Mouse (Mus musculus): ENCODE results near the gene Fam168b.

Fam168b gene

DNA sequence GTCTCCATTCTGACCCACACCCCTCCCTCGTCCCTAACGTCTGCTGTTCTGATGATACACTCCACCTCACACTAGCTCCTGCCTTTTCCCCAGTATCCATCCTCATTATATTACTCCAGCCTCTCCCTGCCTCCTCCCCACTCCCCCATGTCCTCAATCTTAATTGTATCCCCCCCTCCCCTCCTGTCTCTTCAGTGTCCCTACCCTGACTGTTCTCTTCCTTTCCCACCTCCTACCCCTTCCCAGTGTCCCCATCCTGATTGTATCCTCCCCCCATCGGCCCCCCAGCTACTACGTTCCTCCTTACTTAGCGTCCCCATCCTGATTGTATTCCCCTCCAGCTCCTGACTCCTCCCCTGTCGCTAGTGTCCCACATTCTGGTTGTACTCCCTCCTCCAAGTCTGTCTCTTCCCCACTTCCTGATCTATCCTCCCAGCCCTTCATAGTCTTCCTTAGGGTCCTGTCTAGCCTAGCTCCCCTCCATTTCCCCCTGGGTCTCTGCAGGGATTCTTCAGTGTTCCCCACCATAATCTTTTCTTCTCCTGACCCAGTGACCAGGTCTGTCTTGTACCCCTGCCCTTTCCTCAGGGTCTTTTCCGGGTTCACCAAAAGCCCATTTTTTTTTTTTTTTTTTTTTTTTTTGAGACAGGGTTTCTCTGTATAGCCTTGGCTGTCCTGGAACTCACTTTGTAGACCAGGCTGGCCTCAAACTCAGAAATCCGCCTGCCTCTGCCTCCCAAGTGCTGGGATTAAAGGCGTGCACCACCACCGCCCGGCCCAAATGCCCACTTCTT lies 7.7 kb upstream of the Fam168b start:
- DNase-seq: peak; percentile 57

DNA sequence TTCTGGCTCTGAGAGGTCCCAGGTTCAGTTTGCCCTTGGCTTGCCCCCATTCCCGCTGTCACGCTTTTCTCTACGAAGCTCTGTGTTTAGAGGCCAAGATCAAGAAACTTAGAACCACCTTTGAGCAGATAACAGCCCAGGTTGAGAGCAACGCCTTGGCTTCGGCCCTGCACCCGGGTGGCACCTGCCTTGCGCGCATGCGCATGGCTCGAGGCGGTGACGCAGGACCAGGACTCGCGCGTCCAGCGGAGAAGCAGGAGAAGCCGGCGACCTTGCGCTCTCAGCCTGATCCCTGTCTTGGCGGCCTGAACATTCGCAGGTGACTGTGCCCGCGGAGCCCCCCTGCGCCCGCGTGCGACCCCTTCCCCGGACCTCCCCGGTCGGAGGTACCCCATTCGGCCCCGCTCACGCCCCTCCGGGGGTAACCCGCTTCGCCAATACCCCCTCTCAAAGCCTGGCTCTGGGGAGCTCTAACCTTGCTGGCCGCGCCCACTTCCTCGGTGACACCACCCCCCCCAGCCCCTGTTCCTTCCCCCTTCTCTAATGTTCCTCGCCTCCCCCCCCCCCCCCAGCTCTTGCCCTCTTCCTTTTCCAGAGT lies 7.0 kb upstream of the Fam168b start, which contains the start of gene Plekhb2:
Plekhb2 (plus strand) TSS at position 232 of the 598 bp plus-strand sequence.
- DNase-seq: peak; percentile 95

DNA sequence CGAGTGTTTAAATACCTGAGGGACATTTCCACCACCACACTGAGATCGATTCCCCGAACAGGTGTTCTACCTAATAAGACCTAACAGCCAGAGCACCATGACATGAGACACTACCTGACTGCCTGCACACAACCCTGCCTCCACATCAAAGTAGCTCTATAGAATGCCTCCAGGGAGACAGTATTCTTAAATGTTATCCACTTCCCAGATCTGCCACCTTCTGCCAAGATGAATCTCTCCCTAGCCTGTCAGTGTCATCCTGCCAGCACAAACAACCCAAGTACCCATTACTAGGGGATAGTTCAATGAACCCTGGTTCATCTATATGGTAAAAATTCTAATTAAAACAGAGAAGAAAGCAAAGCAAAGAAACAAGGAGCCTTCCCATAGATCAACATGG lies 4.2 kb upstream of the Fam168b start:
- no peak for DNase-seq

GRCm38 (mm10) chr1:34842389-34842861 lies 440 bp downstream of the Fam168b start:
- DNase-seq: peak; percentile 69

GRCm38 (mm10) chr1:34841709-34842388 lies 1.0 kb downstream of the Fam168b start:
- DNase-seq: no peak

DNA sequence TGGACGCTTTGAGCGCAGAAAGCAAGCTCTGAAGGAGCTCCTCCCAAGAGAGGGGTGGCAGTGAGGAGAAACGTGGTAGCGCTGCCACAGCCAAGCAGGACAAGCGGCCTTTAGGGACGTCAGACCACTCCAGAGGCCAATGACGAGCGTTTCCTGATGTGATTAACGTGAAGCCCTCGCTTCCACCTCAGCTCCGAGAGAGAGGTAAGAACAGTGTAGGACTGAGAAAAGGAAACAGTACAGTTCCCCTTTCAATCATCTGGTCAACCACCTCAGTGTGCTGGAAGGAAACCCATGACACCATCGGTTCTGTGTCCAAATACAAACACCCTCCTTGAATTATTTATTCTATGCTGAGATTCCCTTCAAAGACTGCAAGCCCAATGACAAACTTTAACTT lies 3.6 kb downstream of the Fam168b start:
- DNase-seq: no peak

- no peak for DNase-seq
These were observed 4.7 kb downstream of the Fam168b start for GRCm38 (mm10) chr1:34837951-34838689.

DNA sequence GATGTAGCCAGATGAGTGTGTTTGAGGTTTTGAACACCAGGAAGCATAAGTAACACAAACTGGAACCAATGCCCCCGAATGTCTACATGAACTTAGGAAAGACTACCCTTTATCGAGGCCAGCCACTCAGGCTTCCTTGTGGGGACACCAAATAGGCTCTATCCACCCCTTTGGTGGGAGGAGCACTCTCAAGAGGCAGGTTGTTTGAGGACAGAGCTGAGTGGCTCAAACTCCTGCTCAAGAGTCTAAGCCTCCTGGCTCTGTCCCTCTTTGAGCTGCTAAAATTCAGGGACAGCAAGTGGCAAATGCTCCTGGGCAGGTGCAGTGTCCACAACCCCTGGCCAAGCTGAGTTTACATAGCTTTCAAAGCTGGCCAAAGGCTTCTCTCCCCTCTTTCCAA lies 8.0 kb downstream of the Fam168b start:
- DNase-seq: no peak

DNA sequence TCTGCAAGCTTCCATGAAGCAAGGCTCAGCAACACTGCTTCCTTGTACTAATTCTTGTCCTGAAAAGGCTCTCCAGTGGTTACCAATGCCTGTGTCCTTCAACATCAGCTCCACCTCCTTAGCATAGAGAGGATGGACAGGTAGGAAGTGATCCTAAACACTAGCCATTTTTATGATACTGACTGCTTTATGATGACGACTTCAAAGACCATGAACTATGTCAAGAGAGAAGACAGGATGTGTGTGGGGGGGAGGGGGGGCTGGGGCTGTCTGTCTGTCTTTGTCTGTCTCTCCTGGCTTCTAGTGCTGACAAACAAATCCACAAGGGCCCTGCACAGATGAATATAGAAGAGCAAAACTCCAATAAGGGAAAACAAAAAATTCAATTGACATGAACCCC lies 11.5 kb downstream of the Fam168b start:
- DNase-seq: no peak

- no peak for DNase-seq
These were observed 11.9 kb downstream of the Fam168b start for GRCm38 (mm10) chr1:34830934-34831333.

DNA sequence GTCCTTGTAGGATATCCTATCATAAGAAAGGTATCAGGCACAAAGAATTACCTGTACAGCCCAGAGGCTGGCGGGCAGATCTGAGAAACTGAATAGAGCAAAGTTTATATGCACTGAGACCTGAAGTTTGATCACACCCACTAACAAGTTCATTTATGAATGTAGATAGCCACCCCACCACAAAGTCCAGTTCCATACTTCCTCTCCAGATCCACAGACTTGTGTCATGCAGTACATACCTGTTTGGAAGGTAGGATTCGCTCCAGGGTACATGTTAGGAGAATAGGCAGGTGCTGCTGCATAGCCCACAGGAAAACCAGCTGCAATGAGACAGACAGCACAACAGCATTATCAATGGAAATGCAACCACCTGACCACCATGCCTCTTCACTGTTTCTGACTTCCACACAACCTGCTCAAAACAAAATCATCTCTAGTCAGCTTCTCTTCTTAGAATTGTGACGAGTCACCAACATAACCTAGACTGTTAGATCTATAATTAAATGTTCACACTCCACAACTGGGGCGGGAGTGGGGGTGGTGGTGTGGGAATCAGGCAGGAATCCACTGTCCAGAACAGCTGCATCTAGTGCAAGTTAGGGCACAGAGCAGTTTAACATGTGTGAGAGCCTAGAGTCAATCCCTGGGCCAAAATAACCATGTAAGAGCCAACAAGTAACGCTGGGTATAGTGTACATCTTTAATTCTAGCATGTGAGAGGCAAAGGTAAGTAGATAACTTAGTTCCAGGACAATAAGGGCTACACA lies 14.2 kb downstream of the Fam168b start:
- no peak for DNase-seq

- no peak for DNase-seq
These were observed 15.0 kb downstream of the Fam168b start for GRCm38 (mm10) chr1:34827900-34828299.

GRCm38 (mm10) chr1:34825909-34826308 lies 17.0 kb downstream of the Fam168b start:
- no peak for DNase-seq

DNA sequence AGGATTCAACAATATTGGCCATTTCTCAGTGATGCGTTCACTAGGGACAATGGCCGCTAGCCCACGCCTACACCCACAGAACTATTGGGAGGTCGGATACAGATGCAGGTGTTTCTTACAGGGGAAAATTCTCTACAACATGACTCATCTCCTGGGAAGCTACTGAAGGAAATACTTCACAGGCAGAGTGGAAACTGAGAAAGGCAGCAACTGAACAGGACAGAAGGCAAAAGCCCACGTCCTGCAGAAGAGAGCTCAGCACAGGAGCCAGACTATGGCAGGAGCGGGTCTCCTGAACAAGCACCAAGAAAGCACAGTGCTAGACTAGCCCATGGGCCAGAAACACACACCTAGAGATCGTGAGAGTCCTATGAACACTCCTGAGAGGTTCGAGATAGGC lies 18.7 kb downstream of the Fam168b start:
- DNase-seq: no peak

- no peak for DNase-seq
These were observed 19.5 kb downstream of the Fam168b start for GRCm38 (mm10) chr1:34823353-34823752.

- DNase-seq: no peak
These were observed 20.1 kb downstream of the Fam168b start for GRCm38 (mm10) chr1:34822746-34823145.

- no peak for DNase-seq
These were observed 20.9 kb downstream of the Fam168b start for GRCm38 (mm10) chr1:34822003-34822402.

DNA sequence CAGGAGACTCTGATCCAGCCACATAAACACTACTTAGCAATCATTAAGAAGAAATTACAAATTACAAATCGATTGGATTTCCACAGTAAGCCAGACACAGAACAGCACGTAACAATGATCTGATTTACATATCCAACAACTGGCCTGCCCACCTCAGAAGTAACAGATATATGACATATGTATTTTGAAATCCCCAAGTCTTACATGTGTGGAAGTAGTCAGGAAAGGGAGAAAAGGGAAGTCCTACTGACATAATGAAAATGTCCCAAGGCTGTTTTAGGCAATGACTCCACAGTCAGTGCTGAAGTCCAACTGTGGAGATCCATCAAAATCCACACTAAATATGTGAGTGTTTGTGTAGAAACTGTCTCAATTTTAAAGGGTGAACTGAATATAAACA lies 21.5 kb downstream of the Fam168b start:
- DNase-seq: no peak

- no peak for DNase-seq
These were observed 23.5 kb downstream of the Fam168b start for GRCm38 (mm10) chr1:34819225-34819910.

- DNase-seq: no peak
These were observed 27.0 kb downstream of the Fam168b start for GRCm38 (mm10) chr1:34815843-34816242.

DNA sequence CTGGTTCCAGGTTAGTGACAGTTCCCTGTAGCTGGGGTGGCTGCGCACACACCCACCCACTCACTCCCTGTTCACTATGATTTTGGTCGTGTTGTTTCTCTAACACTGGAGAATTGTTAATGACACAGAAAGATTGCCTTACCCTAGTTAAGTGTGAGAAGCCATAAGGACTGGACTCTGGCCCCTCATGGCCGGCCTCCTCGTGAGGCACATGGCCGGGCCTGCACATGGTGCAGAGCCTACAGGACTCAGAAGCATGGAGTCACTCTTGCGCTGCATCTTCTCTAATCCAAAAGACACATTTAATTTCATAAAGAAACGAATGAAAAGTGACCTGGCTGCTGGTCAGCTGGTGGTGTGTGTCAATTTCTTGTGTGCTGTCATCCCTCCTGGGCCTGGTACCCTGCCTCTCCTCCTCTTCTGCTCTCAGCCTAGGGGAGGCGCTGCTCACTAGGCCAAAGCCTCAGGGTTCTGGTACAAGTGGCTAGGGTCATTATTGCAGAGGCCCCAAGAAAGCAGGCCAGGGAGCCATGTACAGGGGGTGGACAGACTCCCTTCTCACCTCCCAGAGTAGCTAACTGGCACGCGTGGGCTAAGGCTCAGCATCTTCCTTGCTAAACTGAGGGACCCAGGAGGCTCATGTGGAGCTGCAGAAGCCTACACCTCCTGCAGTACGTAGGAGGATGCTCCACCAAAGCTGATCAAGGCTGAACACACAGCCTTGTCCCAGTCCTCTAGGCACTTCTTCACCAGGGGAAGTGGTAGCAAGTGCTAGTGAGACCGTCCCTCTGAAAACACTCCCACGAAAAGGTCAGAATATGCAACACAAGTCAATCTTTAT lies 30.2 kb downstream of the Fam168b start:
- DNase-seq: no peak
